Mouse (Mus musculus) embryonic facial prominence, embryonic 14.5 days (tissue): ENCODE results near the gene Syt1. TPM values are rescaled to one million over a fixed set of nuclear protein-coding genes. Genes with fewer than 3 reads are reported as not detected.

Experiments
- ATAC-seq: fragments of 200-750 bp; cut with Nextera tagmentation; 2 replicates; pipeline ENCODE4 v1.8.0; 2017; ENCODE audit warnings: low read depth, moderate number of reproducible peaks, moderate TSS enrichment
- DNase-seq: peaks from one replicate; pipeline ENCODE4 v3.0.0-alpha.2; 2015; ENCODE audit warnings: low spot score
- H3K27ac ChIP-seq: fragments of 300-500 bp; sonication (generic); replicated peaks from 2 replicates; pipeline ENCODE4 v1.5.1; 2014; ENCODE audit warnings: low read depth, mild to moderate bottlenecking, low read length, moderate library complexity
- H3K27me3 ChIP-seq: fragments of 300-500 bp; sonication (generic); replicated peaks from 2 replicates; pipeline ENCODE4 v1.6.1; 2014; ENCODE audit warnings: low read length; ENCODE audit not compliant: control insufficient read depth, insufficient read depth
- H3K36me3 ChIP-seq: fragments of 300-500 bp; sonication (generic); 2 replicates; pipeline ENCODE4 v1.6.1; 2014; ENCODE audit warnings: low read length, mixed read lengths; ENCODE audit not compliant: control insufficient read depth, insufficient read depth
- H3K4me1 ChIP-seq: fragments of 300-500 bp; sonication (generic); 2 replicates; pipeline ENCODE4 v1.6.1; 2014; ENCODE audit warnings: antibody characterized with exemption, low read length; ENCODE audit not compliant: control insufficient read depth, insufficient read depth
- H3K4me2 ChIP-seq: fragments of 300-500 bp; sonication (generic); 2 replicates; pipeline ENCODE4 v1.6.1; 2014; ENCODE audit warnings: low read depth, mild to moderate bottlenecking, low read length, moderate library complexity, mixed read lengths
- H3K4me3 ChIP-seq: fragments of 300-500 bp; sonication (generic); 2 replicates; pipeline ENCODE4 v1.5.1; 2014; ENCODE audit warnings: low read depth, mild to moderate bottlenecking, low read length
- H3K9ac ChIP-seq: fragments of 300-500 bp; sonication (generic); 2 replicates; pipeline ENCODE4 v1.6.1; 2014; ENCODE audit warnings: low read depth, mild to moderate bottlenecking, low read length, moderate library complexity, mixed read lengths
- H3K9me3 ChIP-seq: fragments of 300-500 bp; sonication (generic); 2 replicates; pipeline ENCODE4 v1.6.1; 2016; ENCODE audit warnings: low read length; ENCODE audit not compliant: control insufficient read depth
- WGBS: fragments of 180-500 bp; shearing (Covaris S2); extraction: QIAGEN DNeasy Blood & Tissue Kit; methylation state at CpG from one replicate; pipeline ENCODE4 v1.1.7; 2014; 5-methylcytosine and 5-hydroxymethylcytosine counted together
- polyA plus RNA-seq: library from polyadenylated mRNA; unstranded; fragments of >200 nt; fragmentation: Nextera tagmentation; extraction: Ambion mirVana; gene quantifications from 2 replicates; pipeline ENCODE4 v1.2.1, GENCODE M21; 2014

Gene Syt1
- polyA plus RNA-seq, 1 experiment from 2014 or later: 6.2 TPM

GRCm38 (mm10) chr10:108545715-108546114 lies 465.1 kb downstream of the Syt1 start:
- no peak for ATAC-seq
- H3K9ac ChIP-seq: no peak overlapping the region
- 92% methylated on average over 3 of the region's 3 CpGs for WGBS

GRCm38 (mm10) chr10:108541555-108541954 lies 469.2 kb downstream of the Syt1 start:
- no peak for ATAC-seq
- no peaks in the 10 kb centered on the region for H3K4me1 ChIP-seq
- H3K9me3 ChIP-seq: no peaks in the 10 kb centered on the region
- H3K4me2 ChIP-seq: no peak overlapping the region
- WGBS: 83% methylated on average over 9 of the region's 9 CpGs
- H3K4me3 ChIP-seq: no peak overlapping the region
- no peaks in the 10 kb centered on the region for H3K27me3 ChIP-seq
- no peaks in the 10 kb centered on the region for H3K36me3 ChIP-seq
- no peak for DNase-seq
- H3K9ac ChIP-seq: no peak overlapping the region
- no peak overlapping the region for H3K27ac ChIP-seq

More at GRCm38 (mm10) chr10:108545715-108546114, 465.1 kb downstream of the Syt1 start:
- no peak overlapping the region for H3K4me2 ChIP-seq
- no peak overlapping the region for H3K27ac ChIP-seq
- no peak overlapping the region for H3K4me3 ChIP-seq
- no peaks in the 10 kb centered on the region for H3K4me1 ChIP-seq
- no peaks in the 10 kb centered on the region for H3K9me3 ChIP-seq
- H3K27me3 ChIP-seq: no peaks in the 10 kb centered on the region
- DNase-seq: no peak
- H3K36me3 ChIP-seq: no peaks in the 10 kb centered on the region

GRCm38 (mm10) chr10:108538546-108538945 lies 472.2 kb downstream of the Syt1 start:
- Histone ChIP-seq H3K9ac (no peak overlapping the region), H3K27ac (no peak overlapping the region), H3K4me2 (no peak overlapping the region), H3K9me3 (no peaks in the 10 kb centered on the region), H3K4me3 (no peak overlapping the region), H3K4me1 (no peaks in the 10 kb centered on the region), H3K27me3 (no peaks in the 10 kb centered on the region), H3K36me3 (no peaks in the 10 kb centered on the region)
- DNase-seq (no peak), ATAC-seq (no peak)
- WGBS: 71% methylated on average over 3 of the region's 3 CpGs

GRCm38 (mm10) chr10:108537641-108538040 lies 473.1 kb downstream of the Syt1 start:
- Histone ChIP-seq H3K27me3 (no peaks in the 10 kb centered on the region), H3K4me2 (no peak overlapping the region), H3K9ac (no peak overlapping the region), H3K27ac (no peak overlapping the region), H3K36me3 (no peaks in the 10 kb centered on the region), H3K4me3 (no peak overlapping the region), H3K9me3 (no peaks in the 10 kb centered on the region), H3K4me1 (no peaks in the 10 kb centered on the region)
- DNase-seq: no peak
- WGBS: 66% methylated on average over 9 of the region's 9 CpGs
- ATAC-seq: no peak

- no peaks in the 10 kb centered on the region for H3K27me3 ChIP-seq
- 44% methylated on average over 5 of the region's 5 CpGs for WGBS
- H3K36me3 ChIP-seq: no peaks in the 10 kb centered on the region
- H3K4me1 ChIP-seq: peaks cover 4% of the 10 kb centered on the region; the same call in 1 of the 2 replicates
- no peak overlapping the region for H3K9ac ChIP-seq
- H3K4me2 ChIP-seq: no peak overlapping the region
- DNase-seq (no peak), ATAC-seq (no peak)
- H3K4me3 ChIP-seq: no peak overlapping the region
- H3K27ac ChIP-seq: no peak overlapping the region
- H3K9me3 ChIP-seq: no peaks in the 10 kb centered on the region
Observed at GRCm38 (mm10) chr10:108535922-108536321, 474.9 kb downstream of the Syt1 start.

- Histone ChIP-seq H3K36me3 (no peaks in the 10 kb centered on the region), H3K4me3 (no peak overlapping the region), H3K4me1 (peaks cover 6% of the 10 kb centered on the region; the same call in 1 of the 2 replicates), H3K27ac (no peak overlapping the region), H3K9ac (no peak overlapping the region), H3K27me3 (no peaks in the 10 kb centered on the region), H3K9me3 (no peaks in the 10 kb centered on the region), H3K4me2 (no peak overlapping the region)
- DNase-seq (no peak), ATAC-seq (no peak)
- WGBS: 84% methylated on average over 4 of the region's 4 CpGs
Observed at GRCm38 (mm10) chr10:108534112-108534511, 476.7 kb downstream of the Syt1 start.

GRCm38 (mm10) chr10:108532916-108533315 lies 477.9 kb downstream of the Syt1 start:
- Histone ChIP-seq H3K36me3 (no peaks in the 10 kb centered on the region), H3K9me3 (no peaks in the 10 kb centered on the region), H3K27me3 (no peaks in the 10 kb centered on the region), H3K4me1 (peaks cover 6% of the 10 kb centered on the region; the same call in 1 of the 2 replicates), H3K9ac (no peak overlapping the region), H3K4me2 (no peak overlapping the region), H3K27ac (no peak overlapping the region), H3K4me3 (no peak overlapping the region)
- 91% methylated on average over 11 of the region's 11 CpGs for WGBS
- ATAC-seq (no peak), DNase-seq (no peak)

GRCm38 (mm10) chr10:108532283-108532682 lies 478.5 kb downstream of the Syt1 start:
- Histone ChIP-seq H3K27ac (no peak overlapping the region), H3K4me1 (peaks cover 6% of the 10 kb centered on the region; the same call in 1 of the 2 replicates), H3K4me3 (no peak overlapping the region), H3K4me2 (no peak overlapping the region), H3K36me3 (no peaks in the 10 kb centered on the region), H3K27me3 (no peaks in the 10 kb centered on the region), H3K9ac (no peak overlapping the region), H3K9me3 (no peaks in the 10 kb centered on the region)
- DNase-seq (peak; percentile 13), ATAC-seq (no peak)
- WGBS: 70% methylated on average over 9 of the region's 9 CpGs

GRCm38 (mm10) chr10:108531641-108532040 lies 479.1 kb downstream of the Syt1 start:
- no peak overlapping the region for H3K4me2 ChIP-seq
- H3K27me3 ChIP-seq: no peaks in the 10 kb centered on the region
- ATAC-seq (no peak), DNase-seq (peak; percentile 9)
- no peak overlapping the region for H3K9ac ChIP-seq
- no peak overlapping the region for H3K27ac ChIP-seq
- peaks cover 6% of the 10 kb centered on the region; the same call in 1 of the 2 replicates for H3K4me1 ChIP-seq
- H3K36me3 ChIP-seq: no peaks in the 10 kb centered on the region
- H3K4me3 ChIP-seq: no peak overlapping the region
- H3K9me3 ChIP-seq: no peaks in the 10 kb centered on the region
- 49% methylated on average over 4 of the region's 4 CpGs for WGBS
